Mouse (Mus musculus): ENCODE results near the gene Jmjd1c.
A peak's percentile ranks its signal among the peaks of the same experiment; 100 is the strongest.

Gene Jmjd1c

DNA sequence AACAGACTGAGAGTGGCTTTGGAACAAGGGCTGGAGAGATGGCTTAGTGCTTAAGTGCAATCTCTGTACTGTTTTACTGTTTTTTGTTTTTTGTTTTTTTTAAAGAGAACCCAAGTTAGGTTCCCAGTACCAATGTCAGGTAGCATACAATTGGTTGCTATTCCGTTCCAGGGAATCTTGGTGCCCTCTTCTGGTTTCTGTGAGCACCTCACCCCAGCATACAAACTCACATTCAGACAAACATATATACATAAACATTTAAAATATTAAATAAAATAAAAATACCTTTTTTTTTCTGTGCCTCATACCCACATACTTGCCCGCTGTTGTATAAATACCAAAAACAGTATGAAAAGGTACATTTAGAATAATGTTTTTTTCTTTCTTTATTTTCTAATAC lies 38.4 kb downstream of the Jmjd1c start:
- no peak for DNase-seq

DNA sequence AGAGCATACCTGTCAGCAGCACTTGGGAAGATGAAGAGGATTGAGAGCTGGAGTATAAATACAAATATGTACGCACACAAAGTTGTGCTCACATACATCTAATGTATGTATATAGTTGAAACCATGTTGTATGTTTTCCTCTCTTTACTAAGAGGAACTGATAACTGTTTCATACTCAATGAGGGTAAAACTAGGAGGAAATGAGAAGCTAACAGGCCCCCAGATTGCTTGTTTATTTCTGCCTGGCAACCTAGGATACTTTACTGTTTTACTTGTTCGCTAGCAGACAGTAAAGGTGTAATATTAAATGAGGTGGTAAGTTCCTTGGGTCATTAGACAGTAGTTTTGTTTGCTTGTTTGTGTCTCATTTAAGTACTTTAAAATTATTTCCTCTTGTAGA lies 41.5 kb downstream of the Jmjd1c start:
- DNase-seq = no peak

DNA sequence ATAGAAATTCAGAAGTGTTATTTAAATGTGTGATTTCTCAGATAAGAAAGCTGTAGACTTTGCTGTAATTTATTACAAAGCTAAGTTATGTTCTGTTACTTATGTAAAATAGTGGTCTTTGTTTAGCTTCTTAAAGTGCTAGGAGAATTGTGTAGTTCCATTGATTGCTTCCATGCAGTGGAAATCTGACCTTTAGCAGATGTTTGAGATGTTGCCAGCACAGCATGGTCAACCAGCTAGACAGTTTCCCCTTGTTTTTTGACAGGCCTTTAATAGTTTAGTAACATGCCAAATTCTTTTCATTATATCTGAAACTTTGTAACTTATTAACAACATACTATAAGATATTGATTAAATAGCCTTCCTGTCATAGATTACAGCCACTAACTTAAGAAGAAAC lies 47.7 kb downstream of the Jmjd1c start:
- no peak for DNase-seq

DNA sequence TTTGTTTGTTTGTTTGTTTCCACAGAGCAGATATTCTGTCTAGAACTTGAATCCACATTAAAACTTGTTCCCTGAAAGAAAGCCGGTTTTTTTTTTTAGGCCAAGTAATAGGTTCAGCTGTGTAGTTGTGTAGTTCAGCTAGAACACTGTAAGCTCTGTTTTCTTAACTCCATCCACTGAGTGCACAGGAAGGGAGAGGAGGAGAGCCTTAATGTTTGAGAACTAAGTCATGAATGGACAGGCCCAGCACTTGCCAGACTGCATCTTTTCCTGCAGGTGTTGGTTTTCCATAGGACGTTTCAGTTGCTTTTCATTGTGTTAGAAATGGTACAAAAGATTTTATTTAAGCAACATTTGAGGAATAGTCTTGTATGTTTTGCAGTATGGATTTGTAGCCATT lies 48.3 kb downstream of the Jmjd1c start:
- DNase-seq = no peak

DNA sequence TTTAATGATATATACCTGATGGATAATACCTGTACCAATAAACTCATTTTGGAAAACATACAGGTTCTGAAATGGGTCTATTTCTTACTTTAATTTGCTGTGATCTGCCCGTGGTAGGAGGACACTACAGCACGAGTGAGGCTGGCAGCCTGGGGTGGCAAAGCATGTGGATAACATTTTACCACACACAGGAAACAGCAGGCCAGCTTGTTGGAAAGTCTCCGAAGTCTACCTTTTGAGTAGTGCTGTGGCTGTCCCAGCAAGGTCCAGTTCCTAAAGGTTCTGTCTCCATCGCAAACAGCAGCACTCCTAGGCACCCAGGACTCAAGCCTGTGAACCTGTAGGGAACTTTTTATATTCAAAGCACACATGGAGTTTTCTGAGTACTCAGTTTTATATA lies 49.7 kb downstream of the Jmjd1c start:
- DNase-seq = no peak

DNA sequence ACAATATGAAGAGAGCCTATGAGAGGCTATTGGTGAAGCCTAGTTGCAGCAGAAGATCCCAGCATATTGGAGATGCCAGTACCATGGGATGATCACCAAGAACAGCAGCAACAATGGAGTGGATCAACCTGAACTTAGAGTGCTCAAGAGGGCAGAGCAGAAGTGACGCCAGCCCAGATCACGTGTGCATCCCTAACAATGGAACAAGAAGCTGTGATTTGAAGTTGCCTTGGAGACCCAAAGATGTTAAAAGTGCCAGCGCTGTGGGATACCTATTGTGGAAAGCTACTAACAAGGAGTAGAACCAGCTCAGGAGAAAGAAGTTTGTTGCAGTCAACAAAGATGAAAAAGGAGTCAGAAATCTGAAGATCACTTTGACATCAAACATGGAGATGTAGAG lies 55.8 kb downstream of the Jmjd1c start:
- DNase-seq = no peak

DNA sequence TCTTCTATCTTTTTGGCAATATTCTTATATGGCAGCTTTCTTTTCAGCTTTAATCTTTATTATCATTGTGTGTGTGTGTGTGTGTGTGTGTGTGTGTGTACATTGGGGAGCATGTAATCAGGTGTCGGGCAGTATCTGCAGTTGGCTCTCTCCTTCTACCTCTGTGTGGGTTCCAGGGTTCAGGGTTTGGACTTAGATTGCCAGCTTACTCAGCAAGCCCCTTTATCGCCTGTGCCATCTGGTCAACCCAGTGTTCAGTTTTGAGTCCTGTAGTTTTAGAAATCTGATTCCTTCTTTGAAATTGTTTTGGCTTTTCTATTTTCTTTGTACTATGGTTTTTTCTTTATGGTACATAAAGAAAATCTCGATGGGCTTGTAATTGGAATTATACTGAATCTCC lies 58.7 kb downstream of the Jmjd1c start:
- DNase-seq = no peak

DNA sequence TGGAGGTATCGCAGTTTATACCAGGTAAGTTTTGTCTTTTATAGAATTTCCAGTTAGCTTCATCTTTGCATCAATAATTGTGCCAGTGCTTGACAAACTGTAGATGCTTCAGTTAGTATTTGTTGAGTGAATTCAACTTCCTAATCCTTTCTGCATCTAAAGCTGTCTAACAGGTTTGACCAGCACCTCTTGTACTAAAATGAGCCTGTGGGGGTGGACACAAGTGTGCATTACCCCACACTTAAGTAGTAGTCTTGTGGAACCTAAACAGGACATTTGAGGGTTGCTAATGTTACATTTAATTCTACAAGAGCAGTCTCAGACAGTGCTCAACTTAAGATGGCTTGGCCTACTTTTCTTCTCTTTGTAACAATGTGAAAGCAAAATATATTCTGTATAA lies 78.1 kb downstream of the Jmjd1c start:
- peak in 1 of 2 experiments; percentile 19 for DNase-seq

DNA sequence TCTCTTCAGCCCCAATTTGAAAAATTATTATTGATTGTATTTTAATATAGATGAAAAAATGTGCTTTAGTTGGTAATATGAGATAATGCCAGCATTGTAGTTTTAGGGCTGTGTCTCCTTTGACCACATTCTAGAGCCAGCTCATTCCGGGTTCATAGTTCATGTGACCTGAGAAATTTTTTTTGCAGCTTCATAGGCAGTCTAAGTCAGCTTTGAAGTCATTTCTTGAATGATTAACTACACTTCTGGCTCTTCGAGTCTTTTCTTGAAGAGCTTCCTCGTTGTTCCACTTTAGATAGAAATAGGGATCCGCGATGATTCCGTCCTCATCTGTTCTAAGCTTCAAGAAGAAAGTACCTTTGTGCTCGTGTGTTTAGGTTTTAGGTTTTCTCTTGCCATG lies 80.1 kb downstream of the Jmjd1c start:
- no peak for DNase-seq

DNA sequence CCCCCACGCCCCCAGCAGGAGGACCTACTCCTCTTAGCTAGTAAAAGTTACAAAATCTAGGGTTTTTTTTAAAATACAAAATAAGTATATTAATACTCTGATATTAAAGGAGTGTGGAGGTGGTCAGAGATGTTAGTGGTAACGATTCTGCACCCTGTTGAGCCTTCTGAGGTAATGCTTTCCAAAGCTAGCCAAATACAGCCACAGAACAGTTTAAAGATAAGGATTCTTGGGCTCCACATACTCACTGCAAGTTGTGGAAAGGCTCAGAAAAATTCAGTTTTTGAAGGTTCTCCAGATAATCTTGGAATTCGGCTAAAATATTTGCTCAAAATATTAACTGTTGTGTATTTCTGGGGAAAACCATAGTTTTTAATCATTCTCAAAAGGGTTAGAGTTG lies 81.0 kb downstream of the Jmjd1c start:
- DNase-seq = no peak

DNA sequence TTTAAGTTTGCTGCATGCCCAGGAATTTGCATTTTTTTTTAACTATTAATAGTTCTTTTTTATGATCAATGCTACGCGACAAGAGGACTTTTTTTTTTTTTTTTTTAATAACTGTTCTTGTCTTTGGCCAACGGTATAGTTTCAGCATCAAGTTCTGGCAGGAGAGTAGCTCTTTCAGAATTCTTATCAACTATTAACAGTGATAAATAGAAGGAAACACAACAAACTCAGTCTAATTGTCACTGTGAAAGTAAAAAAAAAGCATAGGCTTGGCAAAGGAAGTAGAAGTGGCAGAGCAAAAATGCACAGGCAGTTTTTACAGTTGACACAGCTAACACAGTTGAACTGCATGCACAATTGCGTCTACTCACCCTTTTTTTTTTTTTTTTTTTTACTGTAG lies 81.5 kb downstream of the Jmjd1c start:
- no peak for DNase-seq

DNA sequence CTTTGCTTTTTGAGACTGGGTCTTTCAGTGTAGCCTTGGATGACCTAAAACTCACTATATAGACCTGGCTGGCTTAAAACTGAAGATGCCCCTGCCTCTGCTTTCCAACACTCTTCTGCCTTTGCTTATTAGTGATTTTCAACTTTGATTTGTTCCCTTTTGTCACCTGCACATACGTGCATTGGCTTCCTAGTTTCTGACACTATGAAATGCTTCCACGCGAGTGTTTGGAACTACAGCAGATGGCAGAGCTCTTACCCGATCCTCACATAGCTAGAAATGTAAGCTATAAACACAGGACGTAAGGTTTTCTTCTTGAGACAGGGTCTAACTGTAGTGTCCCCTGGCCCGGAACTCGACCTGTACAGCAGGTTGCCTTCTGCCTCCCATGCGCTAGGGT lies 84.1 kb downstream of the Jmjd1c start:
- no peak for DNase-seq

DNA sequence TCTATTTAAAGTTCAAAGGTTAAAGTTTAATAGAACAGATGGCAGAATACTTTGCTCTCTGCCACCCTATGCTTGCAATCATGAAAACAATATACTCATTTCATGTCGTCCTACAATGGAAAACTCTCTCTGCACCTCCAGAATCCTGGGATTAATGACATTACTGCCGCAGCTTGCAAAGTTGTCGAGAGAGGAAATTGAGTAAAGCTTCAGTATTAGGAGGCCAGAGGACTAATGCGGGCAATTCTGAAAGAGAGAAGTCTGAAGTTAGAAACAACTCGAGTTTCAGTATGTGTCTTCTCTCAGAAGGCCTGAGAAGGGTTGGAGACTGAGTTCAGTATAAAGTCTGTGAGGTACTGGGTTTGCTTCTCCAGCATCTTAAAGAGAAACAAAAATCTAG lies 84.9 kb downstream of the Jmjd1c start:
- DNase-seq = no peak

DNA sequence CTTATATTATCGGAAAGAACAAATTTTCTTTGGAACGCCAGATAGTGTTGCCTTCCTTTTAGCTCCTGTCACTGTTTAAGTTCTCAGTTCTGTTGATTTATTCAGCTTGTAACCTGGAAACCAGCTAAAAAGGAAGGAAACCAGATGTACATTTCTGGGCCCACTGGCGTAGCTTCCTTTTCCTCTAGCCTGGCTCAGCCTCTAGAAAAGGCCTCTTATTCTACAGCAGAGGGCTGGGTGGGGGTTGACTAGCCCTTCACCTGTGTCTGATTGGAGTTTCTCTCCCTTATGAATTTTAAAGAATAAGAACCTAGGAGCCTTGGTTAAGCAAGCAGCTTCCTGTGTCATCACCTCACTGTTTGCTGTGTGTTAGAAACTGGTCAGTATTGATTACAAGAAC lies 86.7 kb downstream of the Jmjd1c start:
- peak in 1 of 2 experiments; percentile 24 for DNase-seq

DNA sequence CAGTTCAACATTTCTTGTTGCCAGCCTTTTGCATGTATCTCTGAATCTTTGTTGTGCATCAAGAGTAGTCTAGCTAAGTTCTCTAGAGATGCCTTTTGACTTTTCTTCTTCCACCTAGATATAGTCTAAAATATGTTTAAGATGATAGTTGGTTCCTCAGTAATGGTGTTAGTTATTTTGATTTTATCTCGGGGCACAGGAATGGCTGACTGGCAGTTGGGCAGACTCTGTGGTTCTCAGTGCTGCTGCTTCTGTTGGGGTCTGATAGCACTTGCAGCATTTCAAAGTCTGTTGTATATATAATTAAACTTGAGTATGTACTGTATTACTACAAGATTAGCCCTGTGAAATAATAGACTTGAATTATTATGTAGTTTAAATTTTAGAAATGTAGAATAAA lies 87.2 kb downstream of the Jmjd1c start:
- DNase-seq = no peak

DNA sequence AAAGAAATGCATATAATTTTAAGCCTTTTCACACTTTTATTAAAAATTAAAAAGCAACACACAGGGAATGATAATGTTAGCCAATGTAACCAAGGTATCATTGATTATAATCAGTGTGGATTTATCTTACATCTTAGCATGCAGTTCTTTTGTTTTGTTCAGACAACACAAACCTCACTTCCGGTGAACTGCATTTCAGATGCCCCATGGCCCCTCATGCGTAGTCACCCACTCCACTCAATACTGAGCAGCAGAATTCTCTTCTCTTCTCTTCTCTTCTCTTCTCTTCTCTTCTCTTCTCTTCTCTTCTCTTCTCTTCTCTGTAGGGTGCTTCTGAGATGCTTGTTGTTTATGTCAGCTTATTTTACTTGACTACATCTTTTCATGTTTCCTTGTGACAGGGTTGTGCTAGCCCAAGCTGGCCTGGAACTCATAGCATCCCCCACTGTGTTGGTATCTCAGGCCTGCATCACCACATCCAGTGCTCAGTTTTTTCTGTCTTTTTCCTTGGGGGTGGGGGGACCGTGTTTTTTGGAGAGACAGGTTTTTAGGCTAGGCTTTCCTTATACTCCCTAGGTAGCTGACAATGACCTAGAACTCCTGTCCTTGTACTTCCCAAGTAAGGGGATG lies 88.6 kb downstream of the Jmjd1c start:
- no peak for DNase-seq

DNA sequence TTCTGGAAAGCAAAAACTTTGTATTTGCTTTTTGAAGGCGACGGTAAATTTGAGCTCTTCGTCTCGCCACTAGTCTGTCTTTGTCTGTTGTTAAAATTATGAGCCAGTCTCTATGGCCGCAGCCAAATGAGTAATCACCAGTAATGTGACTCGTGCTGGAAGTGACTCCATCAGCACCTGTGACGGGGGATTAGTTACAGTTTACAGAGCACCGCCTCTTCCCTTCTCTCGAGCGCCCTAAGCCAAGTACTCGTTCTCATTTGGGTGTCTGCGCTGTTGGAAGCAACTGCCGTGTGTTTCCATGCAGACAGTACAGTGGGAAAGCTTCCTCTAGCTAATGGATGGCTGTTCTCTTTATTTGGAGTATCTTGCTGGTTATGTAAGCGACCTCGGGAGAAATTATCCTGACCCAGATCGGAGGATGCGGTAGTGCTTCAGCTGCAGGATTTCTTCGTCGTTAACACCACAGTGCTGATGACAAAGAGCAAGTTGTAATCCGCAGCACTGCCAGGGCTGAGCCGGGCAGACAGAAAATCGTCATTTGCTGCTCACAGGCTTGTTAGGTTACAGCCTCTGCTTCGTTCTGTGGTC lies 89.7 kb downstream of the Jmjd1c start:
- DNase-seq = peak; percentile 76

DNA sequence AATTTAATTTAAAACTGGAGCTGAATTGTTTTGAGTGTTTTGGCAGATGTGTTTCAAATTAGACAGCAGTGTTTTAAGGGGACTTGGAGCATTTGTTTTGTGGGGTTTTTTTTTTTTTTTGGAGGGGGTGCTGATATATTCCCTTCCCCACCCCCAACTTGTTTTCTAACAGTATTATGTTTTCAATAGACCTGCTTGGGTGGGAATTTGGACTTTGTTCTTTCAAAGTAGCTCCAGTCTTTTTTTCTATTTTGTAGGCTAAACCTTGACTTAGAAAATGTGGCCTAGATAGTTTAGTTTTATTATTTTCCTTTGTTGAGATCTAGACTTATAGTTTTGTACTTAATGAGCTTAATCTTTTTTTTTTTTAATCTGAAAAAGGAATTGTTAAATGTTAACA lies 90.6 kb downstream of the Jmjd1c start:
- no peak for DNase-seq

DNA sequence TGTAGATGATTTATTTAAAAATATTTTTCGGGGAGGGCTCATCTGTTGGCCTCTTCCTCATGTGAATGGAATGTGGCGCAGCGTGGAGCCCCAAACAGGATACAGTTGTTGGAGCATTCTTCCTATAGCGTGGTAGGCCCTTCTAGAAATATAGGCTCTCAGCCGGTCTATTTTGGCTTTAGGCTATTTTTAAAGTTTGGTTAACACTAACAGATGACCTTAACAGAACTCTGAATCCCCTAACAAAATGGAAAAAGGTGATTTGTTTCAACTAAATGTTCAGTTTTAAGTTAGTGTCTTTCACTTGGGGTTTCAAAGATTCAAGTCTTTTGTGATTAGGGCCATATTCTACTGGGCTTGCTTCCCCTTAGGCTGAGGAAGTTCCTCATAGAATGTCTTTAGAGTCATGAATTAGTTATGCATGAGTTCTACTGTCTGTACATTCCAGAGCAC lies 91.1 kb downstream of the Jmjd1c start:
- DNase-seq = peak; percentile 25 to 37

DNA sequence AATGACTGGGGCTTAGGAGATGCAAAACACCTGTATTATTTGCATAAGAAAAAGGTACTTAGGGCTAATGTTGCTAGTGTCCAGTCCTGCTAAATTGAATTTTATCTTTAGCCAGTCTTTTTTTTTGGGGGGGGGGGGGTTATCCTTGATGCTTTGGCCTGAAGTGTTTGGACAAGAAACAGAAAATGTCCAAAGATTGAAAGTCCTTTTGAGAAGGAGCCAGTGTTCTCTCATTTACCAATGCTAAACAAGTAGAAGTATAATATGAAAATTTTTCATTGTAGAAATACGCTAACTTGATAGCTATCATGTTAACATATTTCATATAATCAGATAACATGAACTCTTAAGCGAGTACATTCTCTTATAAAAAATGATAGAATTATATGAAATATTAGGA lies 92.0 kb downstream of the Jmjd1c start:
- no peak for DNase-seq

DNA sequence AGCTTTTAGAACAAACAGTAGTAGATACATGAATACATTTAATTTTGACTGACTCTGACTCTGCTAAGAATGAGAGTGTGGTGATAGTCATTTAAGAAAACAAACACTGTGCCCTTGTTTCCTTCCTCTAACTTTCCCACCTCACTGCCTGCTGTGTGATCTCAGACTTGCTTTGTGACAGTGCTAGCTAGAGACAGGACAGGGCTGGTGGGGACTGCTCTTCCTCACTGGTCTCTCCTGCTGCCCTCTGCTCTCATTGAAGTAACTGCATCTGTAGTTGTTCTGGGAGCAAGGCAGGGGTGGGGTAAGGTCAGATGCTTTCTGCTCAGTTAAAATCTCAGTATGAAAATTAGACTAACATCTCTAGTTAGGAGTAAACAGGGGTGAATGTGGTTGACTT lies 93.1 kb downstream of the Jmjd1c start:
- no peak for DNase-seq

DNA sequence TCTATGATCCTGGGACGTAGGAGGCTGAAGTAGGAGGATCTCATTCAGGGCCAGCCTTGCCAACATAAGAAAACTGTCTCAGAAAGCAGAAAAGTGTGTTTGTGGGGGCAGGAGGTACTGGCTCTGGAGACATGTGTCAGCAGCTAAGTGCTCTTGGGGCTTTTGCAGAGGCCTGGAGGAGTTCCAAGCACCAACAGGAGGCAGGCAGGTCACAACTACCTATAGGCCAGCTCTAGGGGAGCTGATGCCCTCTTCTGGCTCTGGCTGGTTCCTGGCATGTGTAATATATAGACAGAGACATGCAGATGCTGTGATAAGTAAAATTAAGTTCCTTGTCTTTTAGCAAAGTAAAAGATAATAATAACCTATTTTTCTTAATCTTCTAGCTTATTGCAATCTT lies 94.3 kb downstream of the Jmjd1c start:
- DNase-seq = peak; percentile 21 to 39

DNA sequence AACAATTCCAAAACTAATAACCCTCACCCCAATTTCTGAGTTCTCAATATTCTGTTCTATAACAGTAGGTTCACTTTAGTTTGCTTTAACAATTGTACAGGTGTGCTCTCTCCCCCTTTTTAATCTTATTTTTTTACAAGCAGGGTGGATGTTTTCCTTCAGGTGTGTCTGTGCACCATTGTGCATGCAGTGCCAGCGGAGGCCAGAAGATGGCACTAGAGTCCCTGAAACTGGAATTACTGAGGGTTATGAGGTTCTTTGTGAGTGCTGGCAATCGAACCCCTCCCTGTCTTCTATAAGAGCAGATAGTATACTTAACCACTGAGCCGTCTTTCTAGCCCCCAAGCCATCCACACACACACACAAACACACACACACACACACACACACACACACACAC lies 96.4 kb downstream of the Jmjd1c start:
- peak in 1 of 2 experiments; percentile 43 for DNase-seq

DNA sequence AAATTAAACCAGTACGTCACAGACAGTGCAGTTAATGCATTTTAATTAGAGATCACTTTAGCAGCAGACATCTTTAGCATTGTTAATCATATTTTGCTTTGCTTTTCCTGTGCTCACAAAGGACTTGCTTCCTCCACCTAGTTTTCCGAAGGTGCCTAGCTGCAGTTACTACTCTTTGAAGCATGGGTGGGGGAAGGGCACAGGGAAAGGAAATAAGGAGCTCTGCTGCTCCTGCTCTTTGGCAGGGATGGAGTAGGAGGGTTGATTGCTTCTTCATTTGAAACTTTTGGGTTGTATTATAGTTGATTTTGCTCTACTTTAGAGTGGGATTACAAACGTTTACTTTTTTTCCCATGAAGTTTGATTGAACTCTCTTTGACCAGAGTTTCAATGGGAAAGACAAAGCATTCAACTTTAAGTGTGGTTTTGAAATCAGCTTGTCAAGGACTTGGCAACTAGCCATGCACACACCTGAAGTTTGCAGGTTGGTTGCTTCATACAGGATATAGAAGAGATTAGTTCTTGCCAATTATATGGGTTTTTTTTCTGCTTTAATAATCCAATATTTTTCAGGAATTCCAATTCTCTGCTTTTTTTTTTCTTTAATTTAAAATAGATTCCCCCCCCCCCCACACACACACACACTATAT lies 97.2 kb downstream of the Jmjd1c start:
- DNase-seq = peak; percentile 50 to 65

DNA sequence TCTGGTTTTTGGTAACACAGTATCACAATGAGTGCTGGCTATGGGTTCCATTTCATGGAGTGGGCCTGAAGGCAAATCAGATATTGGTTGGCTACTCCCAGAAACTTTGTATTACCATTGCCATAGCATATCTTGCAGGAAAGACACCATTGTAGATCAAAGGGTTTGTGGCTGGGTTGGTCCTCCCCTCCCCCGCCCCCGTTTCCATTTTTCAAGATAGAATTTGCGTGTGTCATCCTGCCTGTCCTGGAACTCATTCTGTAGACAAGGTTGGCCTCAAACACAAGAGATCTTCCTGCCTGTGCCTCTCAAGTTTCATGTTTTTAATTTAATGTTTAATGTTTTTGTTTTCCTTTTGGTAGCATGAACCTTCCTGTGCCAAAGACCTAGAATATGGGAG lies 98.1 kb downstream of the Jmjd1c start:
- no peak for DNase-seq
